Mouse (Mus musculus): ENCODE measurements around the gene Ddx47.

Gene Ddx47

GRCm38 (mm10) chr6:135011048-135011733 is at the start of gene Ddx47:
Ddx47 (plus strand) TSS chr6:135011612.
- DNase-seq (ENCODE audit: low spot score), result peak; percentile 94

- DNase-seq (ENCODE audit: low spot score), result no peak
These were observed 49.4 kb upstream of the Ddx47 start for GRCm38 (mm10) chr6:134961858-134962517.

- no peak for DNase-seq (ENCODE audit: low spot score)
These were observed 48.9 kb upstream of the Ddx47 start for GRCm38 (mm10) chr6:134962518-134962893.

- DNase-seq (ENCODE audit: low spot score), result no peak
These were observed 47.5 kb upstream of the Ddx47 start for GRCm38 (mm10) chr6:134963910-134964309.

GRCm38 (mm10) chr6:134966681-134967080 is 44.7 kb upstream of the Ddx47 start:
- no peak for DNase-seq (ENCODE audit: low spot score)

GRCm38 (mm10) chr6:134968326-134968725 is 43.1 kb upstream of the Ddx47 start:
- no peak for DNase-seq (ENCODE audit: low spot score)

GRCm38 (mm10) chr6:134969498-134969897 is 41.9 kb upstream of the Ddx47 start:
- DNase-seq (ENCODE audit: low spot score), result no peak

- DNase-seq (ENCODE audit: low spot score), result no peak
These were observed 39.3 kb upstream of the Ddx47 start for GRCm38 (mm10) chr6:134972096-134972495.

GRCm38 (mm10) chr6:134976628-134977027 is 34.8 kb upstream of the Ddx47 start:
- DNase-seq (ENCODE audit: low spot score), result no peak

- DNase-seq (ENCODE audit: low spot score), result peak; percentile 45
These were observed 30.0 kb upstream of the Ddx47 start, which contains the start of gene Apold1 for GRCm38 (mm10) chr6:134981231-134982062. Apold1 (plus strand) TSS chr6:134981718.

- peak; percentile 76 for DNase-seq (ENCODE audit: low spot score)
These were observed 27.7 kb upstream of the Ddx47 start for GRCm38 (mm10) chr6:134983529-134984370.

GRCm38 (mm10) chr6:134984748-134985147 is 26.7 kb upstream of the Ddx47 start:
- DNase-seq (ENCODE audit: low spot score), result peak; percentile 8

GRCm38 (mm10) chr6:134988377-134988776 is 23.0 kb upstream of the Ddx47 start:
- DNase-seq (ENCODE audit: low spot score), result no peak

GRCm38 (mm10) chr6:134990674-134991073 is 20.7 kb upstream of the Ddx47 start:
- no peak for DNase-seq (ENCODE audit: low spot score)

- no peak for DNase-seq (ENCODE audit: low spot score)
These were observed 17.3 kb upstream of the Ddx47 start for GRCm38 (mm10) chr6:134994031-134994651.

- no peak for DNase-seq (ENCODE audit: low spot score)
These were observed 16.4 kb upstream of the Ddx47 start for GRCm38 (mm10) chr6:134994985-134995384.

- DNase-seq (ENCODE audit: low spot score), result peak; percentile 28
These were observed 14.5 kb upstream of the Ddx47 start for GRCm38 (mm10) chr6:134996918-134997317.

GRCm38 (mm10) chr6:134998076-134998475 is 13.3 kb upstream of the Ddx47 start:
- no peak for DNase-seq (ENCODE audit: low spot score)

GRCm38 (mm10) chr6:134998781-134999180 is 12.6 kb upstream of the Ddx47 start:
- no peak for DNase-seq (ENCODE audit: low spot score)

- DNase-seq (ENCODE audit: low spot score), result no peak
These were observed 11.1 kb upstream of the Ddx47 start for GRCm38 (mm10) chr6:135000272-135000671.

GRCm38 (mm10) chr6:135001991-135002390 is 9.4 kb upstream of the Ddx47 start:
- DNase-seq (ENCODE audit: low spot score), result no peak
